Comparison of ENCODE assay signal across 8 mouse cellular contexts in genomic region chrX:8175169-8175503, GRCm38 (mm10). TPM values are rescaled to one million over a fixed set of nuclear protein-coding genes. Genes with fewer than 3 reads are reported as not detected.
DNase-seq lines count a peak whose midpoint lies in the region; ATAC-seq and TF ChIP-seq lines count a peak whose summit lies in the region.

No protein-coding gene starts in this region.

- H3K36me3 ChIP-seq in embryonic facial prominence, embryonic 12.5 days = no peaks in the 10 kb centered on the region
- no peaks in the 10 kb centered on the region for H3K36me3 ChIP-seq in intestine, embryonic 15.5 days
- H3K36me3 ChIP-seq in neural tube, embryonic 12.5 days = no peaks in the 10 kb centered on the region

- no peaks in the 10 kb centered on the region for H3K27me3 ChIP-seq in embryonic facial prominence, embryonic 12.5 days
- H3K27me3 ChIP-seq in intestine, embryonic 15.5 days (replicated peaks) = no peaks in the 10 kb centered on the region
- H3K27me3 ChIP-seq in neural tube, embryonic 12.5 days (replicated peaks) = no peaks in the 10 kb centered on the region

- peak overlapping the region; percentile 72 for H3K4me3 ChIP-seq in layer of hippocampus, adult 2 months
- H3K4me3 ChIP-seq in embryonic facial prominence, embryonic 12.5 days = peak overlapping the region; percentile 56
- H3K4me3 ChIP-seq in intestine, embryonic 15.5 days (replicated peaks) = peak overlapping the region; percentile 57
- peak overlapping the region; percentile 50 for H3K4me3 ChIP-seq in neural tube, embryonic 12.5 days

- peak overlapping the region; percentile 45 for H3K4me2 ChIP-seq in embryonic facial prominence, embryonic 12.5 days (replicated peaks)
- peak overlapping the region; percentile 58 for H3K4me2 ChIP-seq in intestine, embryonic 15.5 days (replicated peaks)
- peak overlapping the region; percentile 55 for H3K4me2 ChIP-seq in neural tube, embryonic 12.5 days (replicated peaks)

- peak overlapping the region; percentile 36 for H3K9ac ChIP-seq in embryonic facial prominence, embryonic 12.5 days
- peak overlapping the region; percentile 60 for H3K9ac ChIP-seq in intestine, embryonic 15.5 days
- H3K9ac ChIP-seq in neural tube, embryonic 12.5 days = peak overlapping the region; percentile 48

- H3K27ac ChIP-seq in layer of hippocampus, adult 2 months = peak overlapping the region; percentile 88; the same call in 1 of the 2 replicates
- no peak overlapping the region for H3K27ac ChIP-seq in embryonic facial prominence, embryonic 12.5 days
- H3K27ac ChIP-seq in intestine, embryonic 15.5 days = no peak overlapping the region
- no peak overlapping the region for H3K27ac ChIP-seq in neural tube, embryonic 12.5 days

- WGBS in embryonic facial prominence, embryonic 12.5 days = 28% methylated on average over 4 of the region's 4 CpGs
- 18% methylated on average over 4 of the region's 4 CpGs for WGBS in intestine, embryonic 15.5 days
- WGBS in neural tube, embryonic 12.5 days = 16% methylated on average over 4 of the region's 4 CpGs

- H3K4me1 ChIP-seq in embryonic facial prominence, embryonic 12.5 days = no peaks in the 10 kb centered on the region
- no peaks in the 10 kb centered on the region for H3K4me1 ChIP-seq in intestine, embryonic 15.5 days (replicated peaks)
- no peaks in the 10 kb centered on the region for H3K4me1 ChIP-seq in neural tube, embryonic 12.5 days

- TF ChIP-seq CTCF in layer of hippocampus, adult 2 months (conservative IDR thresholded peaks at IDR 0.05) = no peak

- no peaks in the 10 kb centered on the region for H3K9me3 ChIP-seq in embryonic facial prominence, embryonic 12.5 days
- no peaks in the 10 kb centered on the region for H3K9me3 ChIP-seq in intestine, embryonic 15.5 days
- H3K9me3 ChIP-seq in neural tube, embryonic 12.5 days = no peaks in the 10 kb centered on the region

- DNase-seq in layer of hippocampus, adult 2 months (ENCODE audit: low spot score in 2 of 2) = no peak
- no peak for DNase-seq in layer of hippocampus, adult 9-10 months (ENCODE audit: low spot score)
- no peak for DNase-seq in adipocyte (ENCODE audit: low spot score)
- no peak for DNase-seq in gastrocnemius, postnatal 10 days
- DNase-seq in gastrocnemius, postnatal 25 days = no peak

- ATAC-seq in embryonic facial prominence, embryonic 12.5 days (ENCODE audit: insufficient number of reproducible peaks, insufficient read depth, low FRiP score, low TSS enrichment) = no peak
- no peak for ATAC-seq in intestine, embryonic 15.5 days
- peak; percentile 26; the same call in 1 of the 2 replicates for ATAC-seq in neural tube, embryonic 12.5 days (ENCODE audit: low FRiP score, low read depth)

RNA-seq across cellular contexts. Expression of gene Tbc1d25, which starts 0.8 kb away (rescaled TPM):
- 10 to 100 TPM; 13.5 to 13.6 TPM for total RNA-seq in layer of hippocampus, adult 2 months (2021)
- polyA plus RNA-seq in embryonic facial prominence, embryonic 12.5 days (2016; fragmentation: Nextera tagmentation; extraction: Ambion mirVana) = 14.3 and 14.8 TPM in 2 replicates
- polyA plus RNA-seq in intestine, embryonic 15.5 days (2015; fragmentation: Nextera tagmentation; extraction: Ambion mirVana) = 10.3 and 10.6 TPM in 2 replicates
- polyA plus RNA-seq in neural tube, embryonic 12.5 days (2016; fragmentation: Nextera tagmentation; extraction: Ambion mirVana) = 15.1 and 16.5 TPM in 2 replicates
- 1 to 10 TPM; 3.5 to 3.6 TPM for total RNA-seq in gastrocnemius, postnatal 10 days (2021)
- 1 to 10 TPM; 2.5 to 2.6 TPM for total RNA-seq in gastrocnemius, postnatal 25 days (2021)

RNA-seq across cellular contexts. Expression of gene Ebp, which starts 18.2 kb away (rescaled TPM):
- total RNA-seq in layer of hippocampus, adult 2 months (2021) = 10 to 100 TPM; 28.5 to 32.5 TPM
- 28.4 and 30.8 TPM in 2 replicates for polyA plus RNA-seq in embryonic facial prominence, embryonic 12.5 days (2016; fragmentation: Nextera tagmentation; extraction: Ambion mirVana)
- 83.7 and 85.1 TPM in 2 replicates for polyA plus RNA-seq in intestine, embryonic 15.5 days (2015; fragmentation: Nextera tagmentation; extraction: Ambion mirVana)
- 33.0 and 36.0 TPM in 2 replicates for polyA plus RNA-seq in neural tube, embryonic 12.5 days (2016; fragmentation: Nextera tagmentation; extraction: Ambion mirVana)
- 10 to 100 TPM; 17.9 to 18.2 TPM for total RNA-seq in gastrocnemius, postnatal 10 days (2021)
- 10 to 100 TPM; 10.3 to 10.7 TPM for total RNA-seq in gastrocnemius, postnatal 25 days (2021)

RNA-seq across cellular contexts. Expression of gene Rbm3, which starts 29.5 kb away (rescaled TPM):
- 100 to 1,000 TPM; 111 to 133 TPM for total RNA-seq in layer of hippocampus, adult 2 months (2021)
- polyA plus RNA-seq in embryonic facial prominence, embryonic 12.5 days (2016; fragmentation: Nextera tagmentation; extraction: Ambion mirVana) = 466 and 497 TPM in 2 replicates
- 426 and 506 TPM in 2 replicates for polyA plus RNA-seq in intestine, embryonic 15.5 days (2015; fragmentation: Nextera tagmentation; extraction: Ambion mirVana)
- 397 and 400 TPM in 2 replicates for polyA plus RNA-seq in neural tube, embryonic 12.5 days (2016; fragmentation: Nextera tagmentation; extraction: Ambion mirVana)
- total RNA-seq in gastrocnemius, postnatal 10 days (2021) = 100 to 1,000 TPM; 291 to 335 TPM
- 10 to 100 TPM; 44.1 to 60.8 TPM for total RNA-seq in gastrocnemius, postnatal 25 days (2021)

RNA-seq across cellular contexts. Expression of gene Porcn, which starts 31.2 kb away (rescaled TPM):
- 100 to 1,000 TPM; 102 to 113 TPM for total RNA-seq in layer of hippocampus, adult 2 months (2021)
- 12.2 and 14.8 TPM in 2 replicates for polyA plus RNA-seq in embryonic facial prominence, embryonic 12.5 days (2016; fragmentation: Nextera tagmentation; extraction: Ambion mirVana)
- polyA plus RNA-seq in intestine, embryonic 15.5 days (2015; fragmentation: Nextera tagmentation; extraction: Ambion mirVana) = 7.2 and 7.4 TPM in 2 replicates
- polyA plus RNA-seq in neural tube, embryonic 12.5 days (2016; fragmentation: Nextera tagmentation; extraction: Ambion mirVana) = 32.3 and 36.2 TPM in 2 replicates
- 1 to 10 TPM; 3.9 to 5.1 TPM for total RNA-seq in gastrocnemius, postnatal 10 days (2021)
- 1 to 10 TPM; 3.6 to 4.3 TPM for total RNA-seq in gastrocnemius, postnatal 25 days (2021)

RNA-seq across cellular contexts. Expression of gene Wdr13, which starts 42.4 kb away (rescaled TPM):
- 100 to 1,000 TPM; 208 to 235 TPM for total RNA-seq in layer of hippocampus, adult 2 months (2021)
- polyA plus RNA-seq in embryonic facial prominence, embryonic 12.5 days (2016; fragmentation: Nextera tagmentation; extraction: Ambion mirVana) = 23.1 and 23.6 TPM in 2 replicates
- polyA plus RNA-seq in intestine, embryonic 15.5 days (2015; fragmentation: Nextera tagmentation; extraction: Ambion mirVana) = 21.4 and 21.7 TPM in 2 replicates
- polyA plus RNA-seq in neural tube, embryonic 12.5 days (2016; fragmentation: Nextera tagmentation; extraction: Ambion mirVana) = 42.6 and 45.0 TPM in 2 replicates
- total RNA-seq in gastrocnemius, postnatal 10 days (2021) = 10 to 100 TPM; 21.8 to 25.4 TPM
- total RNA-seq in gastrocnemius, postnatal 25 days (2021) = 10 to 100 TPM; 11.8 to 16.3 TPM
